Mouse (Mus musculus): Measurements from ENCODE around the gene Mdfi.
A peak's percentile ranks its signal among the peaks of the same experiment; 100 is the strongest.

GRCm38 (mm10) chr17:47792098-47792863 is 42.2 kb downstream of the Mdfi start:
- TF ChIP-seq EP300 (optimal IDR thresholded peaks at IDR 0.05): no peak
- peak; percentile 97 for TF ChIP-seq CTCF (IDR thresholded peaks at IDR 0.05; ENCODE audit: low read depth)

All from stomach, postnatal 0 days (tissue).